Mouse (Mus musculus): ENCODE measurements around the gene Mfap3. TPM values are rescaled to one million over a fixed set of nuclear protein-coding genes. Genes with fewer than 3 reads are reported as not detected.

Gene Mfap3
- 10 to 100 TPM in 1 of 4 experiments, 1 to 10 TPM in 3; 6.1 to 11.0 (median 8.3) TPM for total RNA-seq (2022)

- DNase-seq (ENCODE audit: low spot score in 2 of 2): peak; percentile 82
These were observed at the start of gene Mfap3, which contains the start of gene Fam114a2 for GRCm38 (mm10) chr11:57518091-57518750. Gene Mfap3, plus strand, starts transcription at chr11:57518664. Gene Fam114a2, minus strand, starts transcription at chr11:57518617.

GRCm38 (mm10) chr11:57468706-57469105 is 49.8 kb upstream of the Mfap3 start:
- DNase-seq (ENCODE audit: low spot score in 2 of 2): no peak

- DNase-seq (ENCODE audit: low spot score in 2 of 2): no peak
These were observed 48.4 kb upstream of the Mfap3 start for GRCm38 (mm10) chr11:57470056-57470455.

GRCm38 (mm10) chr11:57470979-57471378 is 47.5 kb upstream of the Mfap3 start:
- no peak for DNase-seq (ENCODE audit: low spot score in 2 of 2)

- no peak for DNase-seq (ENCODE audit: low spot score in 2 of 2)
These were observed 44.0 kb upstream of the Mfap3 start for GRCm38 (mm10) chr11:57474296-57474941.

- DNase-seq (ENCODE audit: low spot score in 2 of 2): no peak
These were observed 43.3 kb upstream of the Mfap3 start for GRCm38 (mm10) chr11:57475119-57475518.

GRCm38 (mm10) chr11:57478077-57478476 is 40.4 kb upstream of the Mfap3 start:
- DNase-seq (ENCODE audit: low spot score in 2 of 2): no peak

- no peak for DNase-seq (ENCODE audit: low spot score in 2 of 2)
These were observed 30.0 kb upstream of the Mfap3 start for GRCm38 (mm10) chr11:57488436-57488835.

GRCm38 (mm10) chr11:57496462-57497039 is 21.9 kb upstream of the Mfap3 start:
- no peak for DNase-seq (ENCODE audit: low spot score in 2 of 2)

GRCm38 (mm10) chr11:57497701-57498100 is 20.8 kb upstream of the Mfap3 start:
- DNase-seq (ENCODE audit: low spot score in 2 of 2): no peak

- DNase-seq (ENCODE audit: low spot score in 2 of 2): no peak
These were observed 20.2 kb upstream of the Mfap3 start for GRCm38 (mm10) chr11:57498215-57498614.

- DNase-seq (ENCODE audit: low spot score in 2 of 2): no peak
These were observed 15.3 kb upstream of the Mfap3 start for GRCm38 (mm10) chr11:57503155-57503554.

- DNase-seq (ENCODE audit: low spot score in 2 of 2): no peak
These were observed 11.6 kb upstream of the Mfap3 start for GRCm38 (mm10) chr11:57506899-57507298.

- DNase-seq (ENCODE audit: low spot score in 2 of 2): no peak
These were observed 3.2 kb upstream of the Mfap3 start for GRCm38 (mm10) chr11:57515218-57515617.

- DNase-seq (ENCODE audit: low spot score in 2 of 2): no peak
These were observed 1.5 kb upstream of the Mfap3 start for GRCm38 (mm10) chr11:57516946-57517441.

- no peak for DNase-seq (ENCODE audit: low spot score in 2 of 2)
These were observed 286 bp downstream of the Mfap3 start for GRCm38 (mm10) chr11:57518751-57519148.

- no peak for DNase-seq (ENCODE audit: low spot score in 2 of 2)
These were observed 840 bp downstream of the Mfap3 start for GRCm38 (mm10) chr11:57519304-57519703.

GRCm38 (mm10) chr11:57521206-57521605 is 2.7 kb downstream of the Mfap3 start:
- DNase-seq (ENCODE audit: low spot score in 2 of 2): no peak

GRCm38 (mm10) chr11:57522046-57522445 is 3.6 kb downstream of the Mfap3 start:
- no peak for DNase-seq (ENCODE audit: low spot score in 2 of 2)

GRCm38 (mm10) chr11:57523418-57523817 is 5.0 kb downstream of the Mfap3 start:
- no peak for DNase-seq (ENCODE audit: low spot score in 2 of 2)

- no peak for DNase-seq (ENCODE audit: low spot score in 2 of 2)
These were observed 6.1 kb downstream of the Mfap3 start for GRCm38 (mm10) chr11:57524597-57524996.

- no peak for DNase-seq (ENCODE audit: low spot score in 2 of 2)
These were observed 7.4 kb downstream of the Mfap3 start for GRCm38 (mm10) chr11:57525900-57526299.

Measured in gastrocnemius, adult 8-10 months (tissue).